Mouse (Mus musculus) forebrain, postnatal 0 days (tissue): Measurements from ENCODE around the gene Cd300lf. TPM values are rescaled to one million over a fixed set of nuclear protein-coding genes. Genes with fewer than 3 reads are reported as not detected.

Experiments
- ATAC-seq: fragments of 200-750 bp; cut with Nextera tagmentation; 2 replicates; pipeline ENCODE4 v1.8.0; 2017; ENCODE audit warnings: mild to moderate bottlenecking, moderate library complexity
- DNase-seq: peaks from one replicate; pipeline ENCODE4 v3.0.0-alpha.2; 2015
- H3K27ac ChIP-seq: fragments of 300-500 bp; sonication (generic); 2 replicates; pipeline ENCODE4 v1.5.1; 2014; ENCODE audit warnings: low read depth, mild to moderate bottlenecking, antibody characterized with exemption, low read length, moderate library complexity, mixed read lengths
- H3K27me3 ChIP-seq: fragments of 300-500 bp; sonication (generic); 2 replicates; pipeline ENCODE4 v1.6.1; 2014; ENCODE audit warnings: mild to moderate bottlenecking, low read length, mixed read lengths; ENCODE audit not compliant: insufficient read depth
- H3K36me3 ChIP-seq: fragments of 300-500 bp; sonication (generic); 2 replicates; pipeline ENCODE4 v1.6.1; 2014; ENCODE audit warnings: mild to moderate bottlenecking, moderate library complexity; ENCODE audit not compliant: insufficient read depth
- H3K4me1 ChIP-seq: fragments of 300-500 bp; sonication (generic); 2 replicates; pipeline ENCODE4 v1.6.1; 2014; ENCODE audit warnings: antibody characterized with exemption; ENCODE audit not compliant: insufficient read depth
- H3K4me2 ChIP-seq: fragments of 300-500 bp; sonication (generic); 2 replicates; pipeline ENCODE4 v1.6.1; 2014; ENCODE audit warnings: low read depth, mild to moderate bottlenecking, moderate library complexity
- H3K4me3 ChIP-seq: fragments of 300-500 bp; sonication (generic); 2 replicates; pipeline ENCODE4 v1.5.1; 2014; ENCODE audit warnings: low read depth, low read length, mixed read lengths
- H3K9ac ChIP-seq: fragments of 300-500 bp; sonication (generic); 2 replicates; pipeline ENCODE4 v1.6.1; 2014; ENCODE audit warnings: mild to moderate bottlenecking
- H3K9me3 ChIP-seq: fragments of 300-500 bp; sonication (generic); 2 replicates; pipeline ENCODE4 v1.6.1; 2016; ENCODE audit warnings: low read length
- CTCF ChIP-seq: sonication (generic); IDR thresholded peaks from 2 replicates; pipeline ENCODE4 v1.5.1; 2016; ENCODE audit warnings: antibody characterized with exemption, control low read depth, low read depth
- WGBS: fragments of 180-500 bp; shearing (Covaris S2); extraction: QIAGEN DNeasy Blood & Tissue Kit; methylation state at CpG from one replicate; pipeline ENCODE4 v1.1.7; 2014; 5-methylcytosine and 5-hydroxymethylcytosine counted together
- polyA plus RNA-seq: library from polyadenylated mRNA; unstranded; fragments of >200 nt; fragmentation: Nextera tagmentation; extraction: Ambion mirVana; gene quantifications from 2 replicates; pipeline ENCODE4 v1.2.1, GENCODE M21; 2015
- total RNA-seq: library from RNA; depleted of rRNA; stranded (reverse); fragments of >200 nt; gene quantifications from 2 replicates; pipeline ENCODE4 v1.2.3, GENCODE M21; 2014

The Cd300lf gene
- total and polyA plus RNA-seq, 2 experiments from 2014 or later = 0.18 to 0.24 TPM

- Histone ChIP-seq H3K27me3 (no peaks in the 10 kb centered on the region; the same call in 1 of the 2 replicates), H3K4me2 (no peak overlapping the region), H3K4me1 (no peaks in the 10 kb centered on the region), H3K4me3 (no peak overlapping the region), H3K9ac (no peak overlapping the region), H3K36me3 (no peaks in the 10 kb centered on the region), H3K27ac (no peak overlapping the region), H3K9me3 (no peaks in the 10 kb centered on the region)
- 48% methylated on average over 8 of the region's 8 CpGs for WGBS
- DNase-seq (no peak), ATAC-seq (no peak)
- no peak for TF ChIP-seq CTCF
These were observed 48.7 kb downstream of the Cd300lf start for GRCm38 (mm10) chr11:115085064-115085463.

- Histone ChIP-seq H3K4me2 (no peak overlapping the region), H3K4me3 (no peak overlapping the region), H3K27me3 (no peaks in the 10 kb centered on the region; the same call in 1 of the 2 replicates), H3K4me1 (no peaks in the 10 kb centered on the region), H3K27ac (no peak overlapping the region), H3K9ac (no peak overlapping the region), H3K36me3 (no peaks in the 10 kb centered on the region), H3K9me3 (no peaks in the 10 kb centered on the region)
- TF ChIP-seq CTCF = no peak
- DNase-seq = no peak
- WGBS = 20% methylated on average over 12 of the region's 12 CpGs
- no peak for ATAC-seq
These were observed 49.2 kb downstream of the Cd300lf start for GRCm38 (mm10) chr11:115084595-115084994.

- Histone ChIP-seq H3K27me3 (no peaks in the 10 kb centered on the region; the same call in 1 of the 2 replicates), H3K36me3 (no peaks in the 10 kb centered on the region), H3K9me3 (no peaks in the 10 kb centered on the region), H3K4me1 (no peaks in the 10 kb centered on the region), H3K4me3 (no peak overlapping the region), H3K9ac (no peak overlapping the region), H3K27ac (no peak overlapping the region), H3K4me2 (no peak overlapping the region)
- peak; percentile 99 for TF ChIP-seq CTCF
- ATAC-seq = peak; percentile 70
- DNase-seq = peak; percentile 89
- WGBS = 36% methylated on average over 18 of the region's 18 CpGs
These were observed 50.2 kb downstream of the Cd300lf start for GRCm38 (mm10) chr11:115083376-115084139.

GRCm38 (mm10) chr11:115082196-115082595, 51.6 kb downstream of the Cd300lf start:
- ATAC-seq (no peak), DNase-seq (no peak)
- Histone ChIP-seq H3K9me3 (no peaks in the 10 kb centered on the region), H3K27me3 (no peaks in the 10 kb centered on the region; the same call in 1 of the 2 replicates), H3K36me3 (no peaks in the 10 kb centered on the region), H3K27ac (no peak overlapping the region), H3K4me3 (no peak overlapping the region), H3K4me1 (no peaks in the 10 kb centered on the region), H3K4me2 (no peak overlapping the region), H3K9ac (no peak overlapping the region)
- no peak for TF ChIP-seq CTCF
- 75% methylated on average over 6 of the region's 6 CpGs for WGBS

GRCm38 (mm10) chr11:115081373-115081772, 52.4 kb downstream of the Cd300lf start:
- DNase-seq (no peak), ATAC-seq (no peak)
- H3K9ac ChIP-seq = no peak overlapping the region
- WGBS = 65% methylated on average over 3 of the region's 3 CpGs
- H3K4me2 ChIP-seq = no peak overlapping the region
- H3K9me3 ChIP-seq = no peaks in the 10 kb centered on the region
- no peak overlapping the region for H3K4me3 ChIP-seq
- no peak for TF ChIP-seq CTCF
- no peaks in the 10 kb centered on the region for H3K4me1 ChIP-seq
- no peaks in the 10 kb centered on the region for H3K36me3 ChIP-seq
- no peak overlapping the region for H3K27ac ChIP-seq
- H3K27me3 ChIP-seq = no peaks in the 10 kb centered on the region; the same call in 1 of the 2 replicates

GRCm38 (mm10) chr11:115080886-115081285, 52.9 kb downstream of the Cd300lf start:
- DNase-seq (peak; percentile 81), ATAC-seq (no peak)
- Histone ChIP-seq H3K4me2 (no peak overlapping the region), H3K9ac (no peak overlapping the region), H3K4me3 (no peak overlapping the region), H3K27ac (no peak overlapping the region), H3K27me3 (no peaks in the 10 kb centered on the region; the same call in 1 of the 2 replicates), H3K9me3 (no peaks in the 10 kb centered on the region), H3K36me3 (no peaks in the 10 kb centered on the region), H3K4me1 (no peaks in the 10 kb centered on the region)
- 37% methylated on average over 13 of the region's 13 CpGs for whole genome bisulfite sequencing
- TF ChIP-seq CTCF = peak; percentile 83

- Histone ChIP-seq H3K27me3 (no peaks in the 10 kb centered on the region; the same call in 1 of the 2 replicates), H3K9ac (no peak overlapping the region), H3K4me3 (no peak overlapping the region), H3K9me3 (no peaks in the 10 kb centered on the region), H3K4me1 (no peaks in the 10 kb centered on the region), H3K4me2 (no peak overlapping the region), H3K27ac (no peak overlapping the region), H3K36me3 (no peaks in the 10 kb centered on the region)
- no peak for TF ChIP-seq CTCF
- 85% methylated on average over 5 of the region's 5 CpGs for WGBS
- ATAC-seq (no peak), DNase-seq (no peak)
These were observed 55.1 kb downstream of the Cd300lf start for GRCm38 (mm10) chr11:115078680-115079079.
